Mouse (Mus musculus) MN1 (cell line): ENCODE data around the gene Cnot1.

Experiments used
- DNase-seq: peaks from one replicate; pipeline ENCODE4 v3.0.0-alpha.2; 2016; ENCODE audit warnings: low spot score

Cnot1 gene

DNA sequence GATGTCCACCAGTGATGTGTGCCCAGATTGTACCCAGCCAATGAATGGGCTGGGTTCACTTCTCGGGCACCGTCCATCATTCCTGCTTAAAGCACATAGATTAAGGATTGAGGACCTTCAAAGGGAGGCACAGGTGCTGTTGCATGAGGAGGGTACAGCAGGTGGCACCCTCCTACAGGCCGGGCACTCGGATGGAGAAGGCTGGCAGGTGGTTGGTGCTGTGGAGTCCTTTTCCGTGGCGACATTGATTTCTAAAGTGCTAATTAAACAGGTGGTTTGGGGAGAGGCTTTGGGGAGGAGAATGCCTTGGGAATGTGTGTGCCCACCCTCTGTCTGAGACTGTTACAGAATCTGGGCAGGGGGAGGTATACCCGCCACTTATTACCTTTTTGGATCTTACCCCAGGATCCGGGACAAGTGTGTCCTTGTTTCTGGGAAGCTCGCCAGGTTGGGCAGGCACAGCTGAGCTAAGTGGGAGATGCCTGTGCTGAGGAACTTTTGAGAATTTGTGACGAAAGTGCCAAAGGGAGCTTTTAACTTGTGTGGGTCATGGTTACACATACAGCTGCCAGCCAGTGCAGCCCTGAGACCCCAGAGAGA lies 119.1 kb downstream of the Cnot1 start:
- DNase-seq, result no peak

DNA sequence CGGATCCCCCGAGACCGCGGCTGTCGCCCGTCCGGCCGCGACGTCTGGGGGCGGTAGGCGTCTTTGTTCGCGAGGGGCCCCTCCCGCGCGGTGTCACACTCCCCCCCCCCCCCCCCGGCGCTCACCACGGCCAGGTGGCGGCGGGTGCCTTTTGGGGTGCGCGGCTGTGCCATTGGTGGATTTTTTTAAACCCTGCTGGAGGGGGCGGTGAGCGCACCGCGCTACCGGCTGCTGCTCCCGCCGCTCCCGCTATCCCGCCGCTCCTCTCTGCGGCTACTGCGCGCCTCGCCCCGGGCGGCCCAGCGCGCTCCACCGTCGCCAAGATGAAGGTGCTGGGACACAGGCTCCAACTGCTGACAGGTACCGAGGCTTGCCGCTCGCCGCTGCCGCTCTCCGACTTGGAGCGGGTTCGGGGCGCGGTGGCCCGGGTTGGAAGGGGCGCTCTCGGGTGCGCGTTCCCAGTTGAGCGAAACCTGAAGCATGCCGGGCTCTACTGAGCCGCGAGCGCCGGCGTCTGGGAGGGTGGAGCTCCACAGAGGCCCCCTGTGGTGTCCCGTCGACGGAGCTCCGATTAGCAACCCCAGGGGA lies 129.1 kb downstream of the Cnot1 start:
- no peak for DNase-seq

GRCm38 (mm10) chr8:95677591-95678023 lies 129.7 kb downstream of the Cnot1 start:
- no peak for DNase-seq

- DNase-seq, result no peak
These were observed 130.6 kb downstream of the Cnot1 start, which contains the start of gene Ndrg4 for GRCm38 (mm10) chr8:95676631-95677030. TSS of gene Ndrg4 (plus strand) at chr8:95676980.

GRCm38 (mm10) chr8:95672811-95673210 lies 134.5 kb downstream of the Cnot1 start:
- no peak for DNase-seq

- no peak for DNase-seq
These were observed 135.4 kb downstream of the Cnot1 start for GRCm38 (mm10) chr8:95671861-95672260.

DNA sequence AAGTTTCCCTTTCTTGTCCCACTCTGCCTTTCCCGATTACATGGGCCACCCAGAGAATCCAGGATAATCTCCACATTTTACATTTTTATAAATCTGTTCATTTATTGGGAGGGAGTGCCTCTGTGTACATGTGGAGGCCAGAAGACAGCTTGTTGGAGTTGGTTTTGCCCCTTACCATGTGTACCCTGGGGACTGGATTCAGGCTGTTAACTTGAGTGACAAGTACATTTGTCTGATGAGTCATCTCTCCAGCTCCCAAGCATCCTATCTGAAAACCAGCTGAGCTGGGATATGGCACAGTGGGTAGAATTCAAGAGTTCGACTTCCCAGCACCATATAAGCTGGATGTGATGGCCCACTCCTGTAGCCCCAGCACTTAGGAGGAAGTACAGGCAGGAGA lies 137.3 kb downstream of the Cnot1 start:
- no peak for DNase-seq
